Mouse (Mus musculus) bone marrow macrophage, adult 2 months (primary cell): ENCODE measurements around the gene Taf3. TPM values are rescaled to one million over a fixed set of nuclear protein-coding genes. Genes with fewer than 3 reads are reported as not detected.

Experiments
- H3K27ac ChIP-seq: 2 replicates; pipeline ENCODE4 v1.5.1; 2012; ENCODE audit warnings: low read depth, low read length; ENCODE audit not compliant: insufficient read depth
- H3K4me1 ChIP-seq: 2 replicates; pipeline ENCODE4 v1.6.1; 2012; ENCODE audit warnings: low read length; ENCODE audit not compliant: control insufficient read depth, insufficient read depth
- H3K4me3 ChIP-seq: 2 replicates; pipeline ENCODE4 v1.5.1; 2012; ENCODE audit warnings: mild to moderate bottlenecking, low read length, moderate library complexity; ENCODE audit not compliant: insufficient read depth
- CTCF ChIP-seq: IDR thresholded peaks from 2 replicates; pipeline ENCODE4 v1.5.1; 2012; ENCODE audit warnings: low read depth, mild to moderate bottlenecking, low read length, moderate library complexity
- POLR2A ChIP-seq: IDR thresholded peaks from 2 replicates; pipeline ENCODE4 v1.6.1; 2012; ENCODE audit warnings: mild to moderate bottlenecking, low read depth, low read length, borderline replicate concordance
- polyA plus RNA-seq: library from polyadenylated mRNA; stranded (reverse); fragments of >200 nt; gene quantifications from 2 replicates; pipeline ENCODE4 v1.2.4, GENCODE M21; 2012; ENCODE audit not compliant: missing spikeins, insufficient read depth, insufficient read length

Taf3 gene
- polyA plus RNA-seq, 1 experiment: 13.2 TPM

DNA sequence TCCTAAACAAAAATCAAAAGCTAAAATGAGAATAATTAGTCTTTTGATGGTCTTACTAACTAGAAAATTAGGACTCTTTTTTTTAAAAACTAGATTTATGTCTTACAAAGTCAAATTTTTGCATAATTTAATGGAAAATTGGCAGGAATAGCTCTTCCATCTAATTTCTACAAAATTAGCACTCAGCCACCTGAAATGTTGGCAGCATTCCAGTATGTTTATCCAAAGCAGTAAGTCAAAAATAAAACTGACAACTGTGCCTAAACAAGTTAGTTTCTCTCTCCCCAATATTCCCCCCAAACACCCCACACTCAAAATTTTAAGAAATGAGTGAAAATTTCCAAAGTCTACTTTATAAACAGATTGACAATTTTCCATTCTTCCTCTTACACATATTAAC is 85.5 kb downstream of the Taf3 start:
- no peak for TF ChIP-seq CTCF
- no peak for TF ChIP-seq POLR2A

GRCm38 (mm10) chr2:9961708-9962107 is 86.7 kb downstream of the Taf3 start:
- H3K4me1 ChIP-seq: peaks cover 15% of the 10 kb centered on the region
- no peak overlapping the region for H3K4me3 ChIP-seq
- no peak overlapping the region for H3K27ac ChIP-seq
- TF ChIP-seq POLR2A: no peak
- TF ChIP-seq CTCF: no peak

More for the DNA sequence above, 85.5 kb downstream of the Taf3 start:
- H3K4me3 ChIP-seq: no peak overlapping the region
- peaks cover 22% of the 10 kb centered on the region for H3K4me1 ChIP-seq
- no peak overlapping the region for H3K27ac ChIP-seq

DNA sequence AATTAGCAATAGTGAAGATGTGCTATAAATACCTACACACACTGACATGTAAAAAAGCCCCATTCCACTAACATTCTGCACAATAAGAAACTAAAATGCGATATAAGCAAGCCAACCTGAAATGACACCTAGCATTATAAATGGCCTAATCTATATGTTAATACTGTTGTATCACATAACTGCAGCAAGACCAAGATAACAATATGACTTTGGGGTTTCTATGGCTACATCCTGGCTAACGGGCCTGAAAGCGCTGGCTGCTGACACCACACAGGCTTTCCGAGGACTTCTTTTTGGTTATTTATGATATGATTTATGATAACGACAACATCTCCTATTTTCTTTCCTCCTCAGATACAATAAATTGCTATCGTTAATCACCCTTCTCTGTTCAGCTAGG is 90.4 kb downstream of the Taf3 start:
- H3K27ac ChIP-seq: no peak overlapping the region
- H3K4me1 ChIP-seq: peaks cover 11% of the 10 kb centered on the region
- H3K4me3 ChIP-seq: no peak overlapping the region
- TF ChIP-seq POLR2A: no peak
- no peak for TF ChIP-seq CTCF

GRCm38 (mm10) chr2:9956546-9956945 is 91.8 kb downstream of the Taf3 start:
- TF ChIP-seq CTCF (no peak), POLR2A (no peak)
- H3K27ac ChIP-seq: no peak overlapping the region
- no peak overlapping the region for H3K4me3 ChIP-seq
- H3K4me1 ChIP-seq: peaks cover 11% of the 10 kb centered on the region

- Histone ChIP-seq H3K4me1 (peaks cover 11% of the 10 kb centered on the region), H3K27ac (no peak overlapping the region), H3K4me3 (no peak overlapping the region)
- no peak for TF ChIP-seq CTCF
- no peak for TF ChIP-seq POLR2A
Measured at GRCm38 (mm10) chr2:9955576-9956535, 92.5 kb downstream of the Taf3 start.

- no peak overlapping the region for H3K4me3 ChIP-seq
- peak overlapping the region; percentile 53 for H3K27ac ChIP-seq
- H3K4me1 ChIP-seq: peaks cover 29% of the 10 kb centered on the region
- TF ChIP-seq CTCF: no peak
- TF ChIP-seq POLR2A: no peak
Measured at GRCm38 (mm10) chr2:9946739-9947138, 101.7 kb downstream of the Taf3 start.

- TF ChIP-seq POLR2A (no peak), CTCF (no peak)
- peaks cover 29% of the 10 kb centered on the region for H3K4me1 ChIP-seq
- no peak overlapping the region for H3K4me3 ChIP-seq
- H3K27ac ChIP-seq: no peak overlapping the region
Measured at GRCm38 (mm10) chr2:9945611-9946010, 102.8 kb downstream of the Taf3 start.

DNA sequence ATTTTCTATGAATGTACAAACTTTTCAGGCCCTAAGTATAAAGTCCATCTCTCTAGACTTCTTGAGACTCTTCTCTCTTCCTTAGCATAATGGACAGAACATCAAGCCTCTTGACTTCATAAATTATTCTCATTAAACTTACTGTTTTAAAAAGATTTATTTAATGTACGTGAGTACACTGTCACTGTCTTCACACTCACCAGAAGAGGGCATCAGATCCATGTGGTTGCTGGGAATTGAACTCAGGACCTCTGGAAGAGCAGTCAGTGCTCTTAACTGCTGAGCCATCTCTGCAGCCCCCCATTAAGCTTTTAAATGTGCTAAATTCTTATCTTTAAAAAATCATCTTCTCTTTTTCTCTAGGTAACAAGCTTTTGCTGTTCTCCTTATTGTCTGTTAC is 105.4 kb downstream of the Taf3 start:
- H3K4me1 ChIP-seq: peaks cover 18% of the 10 kb centered on the region
- TF ChIP-seq CTCF: no peak
- TF ChIP-seq POLR2A: no peak
- no peak overlapping the region for H3K27ac ChIP-seq

GRCm38 (mm10) chr2:9939250-9939649 is 109.1 kb downstream of the Taf3 start:
- no peak overlapping the region for H3K4me3 ChIP-seq
- no peak overlapping the region for H3K27ac ChIP-seq
- no peaks in the 10 kb centered on the region for H3K4me1 ChIP-seq
- TF ChIP-seq CTCF: no peak
- TF ChIP-seq POLR2A: no peak

More for the DNA sequence above, 105.4 kb downstream of the Taf3 start:
- no peak overlapping the region for H3K4me3 ChIP-seq

- Histone ChIP-seq H3K27ac (no peak overlapping the region), H3K4me3 (no peak overlapping the region), H3K4me1 (no peaks in the 10 kb centered on the region)
- no peak for TF ChIP-seq POLR2A
- no peak for TF ChIP-seq CTCF
Measured at GRCm38 (mm10) chr2:9935965-9936364, 112.4 kb downstream of the Taf3 start.
